Mouse (Mus musculus) neutrophil, adult 65 days (primary cell): ENCODE measurements around the gene Gm5901. TPM values are rescaled to one million over a fixed set of nuclear protein-coding genes. Genes with fewer than 3 reads are reported as not detected.

Experiments used
- total RNA-seq: library from RNA; stranded (reverse); gene quantifications from 2 replicates; pipeline ENCODE4 v1.2.4, GENCODE M21; 2023

Gm5901 gene
- not detected in 2 replicates for total RNA-seq

GRCm38 (mm10) chr7:105374866-105375265 lies at the start of gene Gm5901:
Gene Gm5901, plus strand, starts transcription at chr7:105375038.

DNA sequence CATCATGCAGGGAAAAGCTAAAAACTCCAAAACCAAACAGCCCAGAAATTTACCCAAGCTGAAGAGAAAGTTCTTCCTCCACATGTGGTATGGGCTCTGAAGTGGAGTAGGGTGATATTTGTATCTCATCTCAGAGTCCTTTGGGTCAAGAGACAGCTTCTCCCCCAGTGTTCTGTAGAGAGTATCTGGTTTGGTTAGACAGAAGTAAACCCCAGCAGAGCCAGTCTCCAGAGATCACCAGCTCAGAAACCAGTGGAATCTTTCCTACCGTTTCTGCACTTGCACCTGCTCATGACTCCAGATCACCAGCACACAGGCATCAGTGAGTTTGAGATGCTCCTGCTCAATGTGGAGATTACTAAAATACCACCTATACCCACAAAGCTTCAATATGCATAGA lies 40.8 kb upstream of the Gm5901 start, which contains the start of gene Olfr690:
Gene Olfr690, minus strand, starts transcription at position 101 of the 400 bp plus-strand sequence.

GRCm38 (mm10) chr7:105342170-105342569 lies 32.7 kb upstream of the Gm5901 start, which contains the start of gene Olfr691:
Gene Olfr691, minus strand, starts transcription at chr7:105342270.

GRCm38 (mm10) chr7:105367930-105368329 lies 6.9 kb upstream of the Gm5901 start, which contains the start of gene Olfr692:
Gene Olfr692, plus strand, starts transcription at chr7:105368230.

GRCm38 (mm10) chr7:105399935-105400624 lies 25.2 kb downstream of the Gm5901 start, which contains the start of gene Fam160a2:
Gene Fam160a2, minus strand, starts transcription at chr7:105400054.

GRCm38 (mm10) chr7:105404268-105404667 lies 29.4 kb downstream of the Gm5901 start, which contains the start of gene Cnga4:
Gene Cnga4, plus strand, starts transcription at chr7:105404568.

DNA sequence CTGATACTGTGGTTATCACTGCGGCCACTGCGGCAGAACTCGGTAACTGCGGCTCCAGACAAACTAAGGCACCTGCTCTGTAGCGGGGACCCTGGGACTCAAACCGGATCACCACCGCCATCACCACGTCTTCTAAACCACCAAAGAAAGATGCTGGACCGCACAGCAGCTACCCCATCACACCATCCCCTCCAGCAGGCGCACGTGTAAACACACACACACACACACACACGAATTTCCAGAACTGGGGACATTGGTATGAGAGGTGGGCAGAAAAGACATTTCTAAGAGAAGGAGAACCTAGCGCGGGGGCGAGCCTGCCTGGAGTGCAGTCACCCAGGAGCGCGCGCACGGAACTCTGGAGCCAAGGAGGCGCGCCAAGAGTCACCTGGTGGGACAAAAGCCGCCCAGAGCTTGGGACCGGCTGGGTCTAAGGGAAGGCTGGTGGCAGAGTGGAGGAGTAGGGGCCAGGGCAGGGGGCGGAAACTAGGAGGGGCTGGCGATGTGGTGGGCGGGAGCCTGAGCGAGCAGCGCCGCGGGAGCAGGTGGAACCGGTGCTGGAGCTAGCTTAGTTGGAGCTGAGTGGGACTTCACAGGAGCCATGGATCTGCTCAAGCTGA lies 50.7 kb downstream of the Gm5901 start, which contains the start of gene Cckbr:
Gene Cckbr, plus strand, starts transcription at position 308 of the 620 bp plus-strand sequence.

Other genes with a start within 250 kb of the Gm5901 start
- gene Olfr683, start 228.0 kb upstream of the Gm5901 start, total RNA-seq = not detected in 2 replicates
- gene Olfr684, start 211.4 kb upstream of the Gm5901 start, total RNA-seq = not detected in 2 replicates
- gene Olfr685, start 189.0 kb upstream of the Gm5901 start, total RNA-seq = not detected in 2 replicates
- gene Olfr686, start 167.6 kb upstream of the Gm5901 start, total RNA-seq = not detected in 2 replicates
- gene Olfr688, start 86.9 kb upstream of the Gm5901 start, total RNA-seq = not detected in 2 replicates
- not detected in 2 replicates for gene Olfr689, start 63.9 kb upstream of the Gm5901 start, total RNA-seq
- not detected in 2 replicates for gene Olfr690, start 40.9 kb upstream of the Gm5901 start, total RNA-seq
- gene Olfr691, start 32.8 kb upstream of the Gm5901 start, total RNA-seq = 0.27 and 0.32 TPM in 2 replicates
- gene Olfr692, start 6.8 kb upstream of the Gm5901 start, total RNA-seq = not detected in 2 replicates
- 152 and 227 TPM in 2 replicates for gene Fam160a2, start 25.0 kb downstream of the Gm5901 start, total RNA-seq
- gene Cnga4, start 29.5 kb downstream of the Gm5901 start, total RNA-seq = 0.86 and 1.1 TPM in 2 replicates
- not detected in 2 replicates for gene Cckbr, start 50.7 kb downstream of the Gm5901 start, total RNA-seq
- not detected in 2 replicates for gene Cavin3, start 107.3 kb downstream of the Gm5901 start, total RNA-seq
- 19.4 and 20.6 TPM in 2 replicates for gene Smpd1, start 179.3 kb downstream of the Gm5901 start, total RNA-seq
- 1.5 and 1.6 TPM in 2 replicates for gene Apbb1, start 206.6 kb downstream of the Gm5901 start, total RNA-seq
- gene Hpx, start 225.1 kb downstream of the Gm5901 start, total RNA-seq = not detected in 2 replicates